Mouse (Mus musculus) kidney, postnatal 0 days (tissue): ENCODE measurements around the gene Gm10570. TPM values are rescaled to one million over a fixed set of nuclear protein-coding genes. Genes with fewer than 3 reads are reported as not detected.

ENCODE experiments used
- ATAC-seq: fragments of 200-750 bp; cut with Nextera tagmentation; replicated peaks from 2 replicates; pipeline ENCODE4 v1.8.0; 2017; ENCODE audit warnings: low read depth, moderate number of reproducible peaks, moderate TSS enrichment, moderate library complexity; ENCODE audit not compliant: low FRiP score
- DNase-seq: peaks from one replicate; pipeline ENCODE4 v3.0.0-alpha.2; 2016; ENCODE audit warnings: low spot score
- H3K27ac ChIP-seq: fragments of 300-500 bp; sonication (generic); 2 replicates; pipeline ENCODE4 v1.5.1; 2014; ENCODE audit warnings: mild to moderate bottlenecking
- H3K27me3 ChIP-seq: fragments of 300-500 bp; sonication (generic); 2 replicates; pipeline ENCODE4 v1.6.1; 2014; ENCODE audit warnings: low read length, mixed read lengths; ENCODE audit not compliant: insufficient read depth
- H3K36me3 ChIP-seq: fragments of 300-500 bp; sonication (generic); 2 replicates; pipeline ENCODE4 v1.6.1; 2014; ENCODE audit warnings: low read length, mixed read lengths; ENCODE audit not compliant: insufficient read depth
- H3K4me1 ChIP-seq: fragments of 300-500 bp; sonication (generic); replicated peaks from 2 replicates; pipeline ENCODE4 v1.6.1; 2014; ENCODE audit warnings: antibody characterized with exemption, low read length, mixed read lengths; ENCODE audit not compliant: insufficient read depth
- H3K4me2 ChIP-seq: fragments of 300-500 bp; sonication (generic); 2 replicates; pipeline ENCODE4 v1.6.1; 2014; ENCODE audit warnings: mild to moderate bottlenecking, low read length, moderate library complexity, mixed read lengths
- H3K4me3 ChIP-seq: fragments of 300-500 bp; sonication (generic); replicated peaks from 2 replicates; pipeline ENCODE4 v1.5.1; 2014; ENCODE audit warnings: low read depth, low read length
- H3K9ac ChIP-seq: fragments of 300-500 bp; sonication (generic); 2 replicates; pipeline ENCODE4 v1.6.1; 2014; ENCODE audit warnings: low read depth, low read length
- H3K9me3 ChIP-seq: fragments of 300-500 bp; sonication (generic); replicated peaks from 2 replicates; pipeline ENCODE4 v1.6.1; 2016; ENCODE audit warnings: low read length, inconsistent platforms, mixed read lengths
- CTCF ChIP-seq: IDR thresholded peaks from 2 replicates; pipeline ENCODE4 v1.5.1; 2016; ENCODE audit warnings: antibody characterized with exemption, low read depth, mild to moderate bottlenecking, moderate library complexity
- WGBS: fragments of 180-500 bp; shearing (Covaris S2); extraction: QIAGEN DNeasy Blood & Tissue Kit; methylation state at CpG from one replicate; pipeline ENCODE4 v1.1.7; 2014; 5-methylcytosine and 5-hydroxymethylcytosine counted together
- polyA plus RNA-seq: library from polyadenylated mRNA; unstranded; fragments of >200 nt; fragmentation: Nextera tagmentation; extraction: Ambion mirVana; gene quantifications from 2 replicates; pipeline ENCODE4 v1.2.1, GENCODE M21; 2015

Gm10570 gene
- polyA plus RNA-seq, 1 experiment from 2014 or later: 1.2 TPM

GRCm38 (mm10) chr4:130298877-130299628 is 9.4 kb downstream of the Gm10570 start:
- WGBS: 77% methylated on average over 11 of the region's 11 CpGs
- Histone ChIP-seq H3K9me3 (no peaks in the 10 kb centered on the region), H3K4me1 (no peaks in the 10 kb centered on the region), H3K27me3 (no peaks in the 10 kb centered on the region), H3K36me3 (no peaks in the 10 kb centered on the region), H3K27ac (no peak overlapping the region), H3K9ac (no peak overlapping the region), H3K4me2 (no peak overlapping the region), H3K4me3 (no peak overlapping the region)
- no peak for ATAC-seq
- TF ChIP-seq CTCF: no peak
- DNase-seq: no peak

- peak; percentile 83 for TF ChIP-seq CTCF
- no peak overlapping the region for H3K9ac ChIP-seq
- no peaks in the 10 kb centered on the region for H3K27me3 ChIP-seq
- H3K4me3 ChIP-seq: no peak overlapping the region
- no peaks in the 10 kb centered on the region for H3K36me3 ChIP-seq
- H3K27ac ChIP-seq: no peak overlapping the region
- DNase-seq: peak; percentile 74
- no peaks in the 10 kb centered on the region for H3K9me3 ChIP-seq
- H3K4me2 ChIP-seq: no peak overlapping the region
- no peak for ATAC-seq
- no peaks in the 10 kb centered on the region for H3K4me1 ChIP-seq
- WGBS: 12% methylated on average over 13 of the region's 13 CpGs
These were observed 11.3 kb downstream of the Gm10570 start for GRCm38 (mm10) chr4:130297123-130297529.

- no peaks in the 10 kb centered on the region for H3K9me3 ChIP-seq
- H3K36me3 ChIP-seq: no peaks in the 10 kb centered on the region
- H3K27me3 ChIP-seq: no peaks in the 10 kb centered on the region
- no peak overlapping the region for H3K27ac ChIP-seq
- H3K4me1 ChIP-seq: no peaks in the 10 kb centered on the region
- 84% methylated on average over 13 of the region's 13 CpGs for WGBS
- H3K4me2 ChIP-seq: no peak overlapping the region
- TF ChIP-seq CTCF: no peak
- no peak overlapping the region for H3K4me3 ChIP-seq
- no peak for ATAC-seq
- no peak for DNase-seq
- H3K9ac ChIP-seq: no peak overlapping the region
These were observed 12.1 kb downstream of the Gm10570 start for GRCm38 (mm10) chr4:130296243-130296965.

- peak; percentile 51 for TF ChIP-seq CTCF
- no peaks in the 10 kb centered on the region for H3K4me1 ChIP-seq
- no peaks in the 10 kb centered on the region for H3K27me3 ChIP-seq
- no peaks in the 10 kb centered on the region for H3K9me3 ChIP-seq
- H3K9ac ChIP-seq: no peak overlapping the region
- ATAC-seq (no peak), DNase-seq (peak; percentile 21)
- no peaks in the 10 kb centered on the region for H3K36me3 ChIP-seq
- 47% methylated on average over 23 of the region's 23 CpGs for WGBS
- H3K4me2 ChIP-seq: no peak overlapping the region
- H3K27ac ChIP-seq: no peak overlapping the region
- no peak overlapping the region for H3K4me3 ChIP-seq
These were observed 13.3 kb downstream of the Gm10570 start for GRCm38 (mm10) chr4:130295047-130295745.

GRCm38 (mm10) chr4:130294513-130294912 is 14.0 kb downstream of the Gm10570 start:
- H3K4me3 ChIP-seq: no peak overlapping the region
- H3K36me3 ChIP-seq: no peaks in the 10 kb centered on the region
- no peak for ATAC-seq
- 83% methylated on average over 8 of the region's 8 CpGs for WGBS
- no peak overlapping the region for H3K4me2 ChIP-seq
- H3K9ac ChIP-seq: no peak overlapping the region
- no peak for DNase-seq
- no peaks in the 10 kb centered on the region for H3K9me3 ChIP-seq
- TF ChIP-seq CTCF: no peak
- H3K27me3 ChIP-seq: no peaks in the 10 kb centered on the region
- H3K27ac ChIP-seq: no peak overlapping the region
- no peaks in the 10 kb centered on the region for H3K4me1 ChIP-seq

GRCm38 (mm10) chr4:130292271-130292670 is 16.2 kb downstream of the Gm10570 start:
- DNase-seq (peak; percentile 86), ATAC-seq (peak; percentile 71)
- Histone ChIP-seq H3K9ac (no peak overlapping the region), H3K4me3 (no peak overlapping the region), H3K36me3 (no peaks in the 10 kb centered on the region), H3K27ac (no peak overlapping the region), H3K9me3 (no peaks in the 10 kb centered on the region), H3K27me3 (no peaks in the 10 kb centered on the region), H3K4me1 (no peaks in the 10 kb centered on the region), H3K4me2 (no peak overlapping the region)
- 1% methylated on average over 4 of the region's 4 CpGs for WGBS
- TF ChIP-seq CTCF: peak; percentile 98
